Mouse (Mus musculus) forebrain, postnatal 0 days (tissue): ENCODE measurements at regions not wholly inside any gene's neighbourhood (a gene's known extent, or its start where the extent isn't known, plus 50 kb on each side); places are given as distances from the start of the nearest gene placed in this dataset.
"Not testable (repeated sequence)": the region's sequence is repeated elsewhere in the genome, so short reads cannot be mapped to it uniquely, and the experiment has no call there.

Source experiments
- ATAC-seq: fragments of 200-750 bp; cut with Nextera tagmentation; 2 replicates; pipeline ENCODE4 v1.8.0; 2017; ENCODE audit warnings: mild to moderate bottlenecking, moderate library complexity
- DNase-seq: peaks from one replicate; pipeline ENCODE4 v3.0.0-alpha.2; 2015
- H3K27ac ChIP-seq: fragments of 300-500 bp; sonication (generic); 2 replicates; pipeline ENCODE4 v1.5.1; 2014; ENCODE audit warnings: low read depth, mild to moderate bottlenecking, antibody characterized with exemption, low read length, moderate library complexity, mixed read lengths
- H3K27me3 ChIP-seq: fragments of 300-500 bp; sonication (generic); 2 replicates; pipeline ENCODE4 v1.6.1; 2014; ENCODE audit warnings: mild to moderate bottlenecking, low read length, mixed read lengths; ENCODE audit not compliant: insufficient read depth
- H3K36me3 ChIP-seq: fragments of 300-500 bp; sonication (generic); 2 replicates; pipeline ENCODE4 v1.6.1; 2014; ENCODE audit warnings: mild to moderate bottlenecking, moderate library complexity; ENCODE audit not compliant: insufficient read depth
- H3K4me1 ChIP-seq: fragments of 300-500 bp; sonication (generic); 2 replicates; pipeline ENCODE4 v1.6.1; 2014; ENCODE audit warnings: antibody characterized with exemption; ENCODE audit not compliant: insufficient read depth
- H3K4me2 ChIP-seq: fragments of 300-500 bp; sonication (generic); 2 replicates; pipeline ENCODE4 v1.6.1; 2014; ENCODE audit warnings: low read depth, mild to moderate bottlenecking, moderate library complexity
- H3K4me3 ChIP-seq: fragments of 300-500 bp; sonication (generic); 2 replicates; pipeline ENCODE4 v1.5.1; 2014; ENCODE audit warnings: low read depth, low read length, mixed read lengths
- H3K9ac ChIP-seq: fragments of 300-500 bp; sonication (generic); 2 replicates; pipeline ENCODE4 v1.6.1; 2014; ENCODE audit warnings: mild to moderate bottlenecking
- H3K9me3 ChIP-seq: fragments of 300-500 bp; sonication (generic); 2 replicates; pipeline ENCODE4 v1.6.1; 2016; ENCODE audit warnings: low read length
- CTCF ChIP-seq: sonication (generic); IDR thresholded peaks from 2 replicates; pipeline ENCODE4 v1.5.1; 2016; ENCODE audit warnings: antibody characterized with exemption, control low read depth, low read depth
- WGBS: fragments of 180-500 bp; shearing (Covaris S2); extraction: QIAGEN DNeasy Blood & Tissue Kit; methylation state at CpG from one replicate; pipeline ENCODE4 v1.1.7; 2014; 5-methylcytosine and 5-hydroxymethylcytosine counted together

- ATAC-seq: no peak
- no peak for TF ChIP-seq CTCF
- WGBS: 96% methylated on average over 2 of the region's 2 CpGs
These were observed 72.0 kb upstream of the Anapc15-ps start for GRCm38 (mm10) chr10:95745254-95745653.

GRCm38 (mm10) chr10:95743627-95744026, 70.4 kb upstream of the Anapc15-ps start:
- WGBS: 92% methylated on average over 6 of the region's 6 CpGs
- Histone ChIP-seq H3K4me2 (no peak overlapping the region), H3K27me3 (no peaks in the 10 kb centered on the region)

More at GRCm38 (mm10) chr10:95745254-95745653, 72.0 kb upstream of the Anapc15-ps start:
- Histone ChIP-seq H3K4me1 (no peaks in the 10 kb centered on the region), H3K4me2 (no peak overlapping the region), H3K36me3 (no peaks in the 10 kb centered on the region), H3K9me3 (no peaks in the 10 kb centered on the region), H3K9ac (no peak overlapping the region), H3K4me3 (no peak overlapping the region), H3K27me3 (no peaks in the 10 kb centered on the region), H3K27ac (no peak overlapping the region)
- DNase-seq: no peak

GRCm38 (mm10) chr10:95739421-95739820, 66.2 kb upstream of the Anapc15-ps start:
- Histone ChIP-seq H3K27ac (no peak overlapping the region), H3K4me1 (no peaks in the 10 kb centered on the region), H3K9ac (no peak overlapping the region), H3K4me2 (no peak overlapping the region), H3K9me3 (peaks cover 5% of the 10 kb centered on the region; the same call in 1 of the 2 replicates), H3K27me3 (no peaks in the 10 kb centered on the region), H3K36me3 (no peaks in the 10 kb centered on the region), H3K4me3 (no peak overlapping the region)
- DNase-seq (no peak), ATAC-seq (no peak)
- WGBS: 91% methylated on average over 4 of the region's 4 CpGs
- no peak for TF ChIP-seq CTCF

More at GRCm38 (mm10) chr10:95743627-95744026, 70.4 kb upstream of the Anapc15-ps start:
- TF ChIP-seq CTCF: no peak
- no peak for DNase-seq
- Histone ChIP-seq H3K9ac (no peak overlapping the region), H3K4me1 (no peaks in the 10 kb centered on the region), H3K27ac (no peak overlapping the region), H3K36me3 (no peaks in the 10 kb centered on the region), H3K9me3 (no peaks in the 10 kb centered on the region), H3K4me3 (no peak overlapping the region)
- ATAC-seq: no peak

GRCm38 (mm10) chr10:95736743-95737142, 63.5 kb upstream of the Anapc15-ps start:
- not testable (repeated sequence) for H3K4me1 ChIP-seq, H3K9ac ChIP-seq, H3K4me2 ChIP-seq, DNase-seq, H3K36me3 ChIP-seq, H3K4me3 ChIP-seq, ATAC-seq, H3K9me3 ChIP-seq, H3K27ac ChIP-seq, H3K27me3 ChIP-seq
- WGBS: 77% methylated on average over 5 of the region's 5 CpGs

- WGBS: 87% methylated on average over 10 of the region's 10 CpGs
- Histone ChIP-seq H3K36me3 (no peaks in the 10 kb centered on the region), H3K4me1 (no peaks in the 10 kb centered on the region), H3K27ac (no peak overlapping the region), H3K27me3 (no peaks in the 10 kb centered on the region), H3K4me2 (no peak overlapping the region), H3K4me3 (no peak overlapping the region), H3K9ac (no peak overlapping the region), H3K9me3 (no peaks in the 10 kb centered on the region)
- TF ChIP-seq CTCF: no peak
- ATAC-seq (no peak), DNase-seq (no peak)
These were observed 57.8 kb upstream of the Anapc15-ps start for GRCm38 (mm10) chr10:95731001-95731400.

- H3K27me3 ChIP-seq: no peaks in the 10 kb centered on the region
- no peak for TF ChIP-seq CTCF
- H3K27ac ChIP-seq: no peak overlapping the region
- WGBS: 15% methylated on average over 9 of the region's 9 CpGs
- no peaks in the 10 kb centered on the region for H3K9me3 ChIP-seq
- H3K4me2 ChIP-seq: no peak overlapping the region
- H3K4me3 ChIP-seq: no peak overlapping the region
- 0 out of 2 replicates have a peak, but pooled peaks have one; percentile 20 for ATAC-seq
- H3K4me1 ChIP-seq: no peaks in the 10 kb centered on the region
- no peaks in the 10 kb centered on the region for H3K36me3 ChIP-seq
- H3K9ac ChIP-seq: no peak overlapping the region
- DNase-seq: no peak
These were observed 56.6 kb upstream of the Anapc15-ps start for GRCm38 (mm10) chr10:95729890-95730289.

- ATAC-seq (peak; percentile 47; the same call in 1 of the 2 replicates), DNase-seq (peak; percentile 46)
- H3K27me3 ChIP-seq: no peaks in the 10 kb centered on the region
- no peaks in the 10 kb centered on the region for H3K36me3 ChIP-seq
- H3K4me2 ChIP-seq: no peak overlapping the region
- TF ChIP-seq CTCF: no peak
- no peaks in the 10 kb centered on the region for H3K4me1 ChIP-seq
- WGBS: 33% methylated on average over 5 of the region's 5 CpGs
- H3K27ac ChIP-seq: 0 out of 2 replicates have a peak overlapping the region, but pooled peaks have one; percentile 15
- no peaks in the 10 kb centered on the region for H3K9me3 ChIP-seq
- H3K9ac ChIP-seq: no peak overlapping the region
- H3K4me3 ChIP-seq: no peak overlapping the region
These were observed 52.7 kb upstream of the Anapc15-ps start for GRCm38 (mm10) chr10:95725910-95726309.
